Mouse (Mus musculus): Measurements from ENCODE around the gene Gm49673. TPM values are rescaled to one million over a fixed set of nuclear protein-coding genes. Genes with fewer than 3 reads are reported as not detected.
"Not testable (repeated sequence)": the region's sequence is repeated elsewhere in the genome, so short reads cannot be mapped to it uniquely, and the experiment has no call there.

Gene Gm49673
- polyA plus RNA-seq, 1 experiment from 2014 or later = 0.09 TPM

- ATAC-seq (ENCODE audit: insufficient read depth, low FRiP score); H3K36me3 ChIP-seq (ENCODE audit: control insufficient read depth, insufficient read depth, low read length); H3K9ac ChIP-seq (ENCODE audit: low read length); H3K4me1 ChIP-seq (ENCODE audit: control insufficient read depth, insufficient read depth, low read length); H3K9me3 ChIP-seq (replicated peaks; ENCODE audit: control insufficient read depth, low read length); H3K27ac ChIP-seq (ENCODE audit: low read length); H3K27me3 ChIP-seq (ENCODE audit: control insufficient read depth, insufficient read depth, low read length): not testable (repeated sequence)
- peak overlapping the region; percentile 44 for H3K4me2 ChIP-seq (ENCODE audit: low read depth, low read length)
- peak overlapping the region; percentile 52 for H3K4me3 ChIP-seq (replicated peaks; ENCODE audit: low read length)
- whole genome bisulfite sequencing = 17% methylated on average over 2 of the region's 3 CpGs
These were observed 18.9 kb upstream of the Gm49673 start for GRCm38 (mm10) chr17:8166454-8166853.

DNA sequence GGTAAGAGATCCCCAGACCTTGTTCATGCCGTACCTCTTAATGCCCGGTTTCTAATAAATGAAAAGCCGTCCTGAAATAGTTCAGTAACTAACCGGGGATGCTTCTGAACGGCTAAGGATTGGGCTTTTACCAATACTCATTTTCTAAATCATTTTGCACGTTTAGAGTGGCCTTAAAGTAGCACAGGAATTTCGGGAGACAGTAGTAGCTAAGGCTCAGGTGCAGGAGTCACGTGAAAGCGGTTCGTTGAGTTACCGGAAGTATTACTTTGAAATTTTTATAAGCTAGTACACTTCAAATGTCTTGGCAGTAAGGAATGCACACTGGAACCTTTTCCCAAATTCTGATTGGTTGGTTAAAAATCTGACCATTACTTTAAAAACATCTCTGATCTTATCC, 18.4 kb upstream of the Gm49673 start:
- WGBS = 0% methylated on average over 11 of the region's 11 CpGs
- H3K4me2 ChIP-seq (ENCODE audit: low read depth, low read length) = peak overlapping the region; percentile 44
- not testable (repeated sequence) for H3K36me3 ChIP-seq (ENCODE audit: control insufficient read depth, insufficient read depth, low read length); H3K9me3 ChIP-seq (replicated peaks; ENCODE audit: control insufficient read depth, low read length); ATAC-seq (ENCODE audit: insufficient read depth, low FRiP score); H3K27ac ChIP-seq (ENCODE audit: low read length); H3K27me3 ChIP-seq (ENCODE audit: control insufficient read depth, insufficient read depth, low read length); H3K4me1 ChIP-seq (ENCODE audit: control insufficient read depth, insufficient read depth, low read length)
- H3K4me3 ChIP-seq (replicated peaks; ENCODE audit: low read length) = peak overlapping the region; percentile 52
- H3K9ac ChIP-seq (ENCODE audit: low read length) = peak overlapping the region; percentile 64

GRCm38 (mm10) chr17:8165608-8165945, 18.0 kb upstream of the Gm49673 start:
- H3K27ac ChIP-seq (ENCODE audit: low read length); H3K9me3 ChIP-seq (replicated peaks; ENCODE audit: control insufficient read depth, low read length); H3K36me3 ChIP-seq (ENCODE audit: control insufficient read depth, insufficient read depth, low read length); H3K27me3 ChIP-seq (ENCODE audit: control insufficient read depth, insufficient read depth, low read length); ATAC-seq (ENCODE audit: insufficient read depth, low FRiP score); H3K4me1 ChIP-seq (ENCODE audit: control insufficient read depth, insufficient read depth, low read length): not testable (repeated sequence)
- WGBS = 0% methylated on average over 35 of the region's 42 CpGs
- Histone ChIP-seq H3K9ac (ENCODE audit: low read length) (peak overlapping the region; percentile 64), H3K4me3 (replicated peaks; ENCODE audit: low read length) (peak overlapping the region; percentile 52), H3K4me2 (ENCODE audit: low read depth, low read length) (peak overlapping the region; percentile 44; the same call in 1 of the 2 replicates)

DNA sequence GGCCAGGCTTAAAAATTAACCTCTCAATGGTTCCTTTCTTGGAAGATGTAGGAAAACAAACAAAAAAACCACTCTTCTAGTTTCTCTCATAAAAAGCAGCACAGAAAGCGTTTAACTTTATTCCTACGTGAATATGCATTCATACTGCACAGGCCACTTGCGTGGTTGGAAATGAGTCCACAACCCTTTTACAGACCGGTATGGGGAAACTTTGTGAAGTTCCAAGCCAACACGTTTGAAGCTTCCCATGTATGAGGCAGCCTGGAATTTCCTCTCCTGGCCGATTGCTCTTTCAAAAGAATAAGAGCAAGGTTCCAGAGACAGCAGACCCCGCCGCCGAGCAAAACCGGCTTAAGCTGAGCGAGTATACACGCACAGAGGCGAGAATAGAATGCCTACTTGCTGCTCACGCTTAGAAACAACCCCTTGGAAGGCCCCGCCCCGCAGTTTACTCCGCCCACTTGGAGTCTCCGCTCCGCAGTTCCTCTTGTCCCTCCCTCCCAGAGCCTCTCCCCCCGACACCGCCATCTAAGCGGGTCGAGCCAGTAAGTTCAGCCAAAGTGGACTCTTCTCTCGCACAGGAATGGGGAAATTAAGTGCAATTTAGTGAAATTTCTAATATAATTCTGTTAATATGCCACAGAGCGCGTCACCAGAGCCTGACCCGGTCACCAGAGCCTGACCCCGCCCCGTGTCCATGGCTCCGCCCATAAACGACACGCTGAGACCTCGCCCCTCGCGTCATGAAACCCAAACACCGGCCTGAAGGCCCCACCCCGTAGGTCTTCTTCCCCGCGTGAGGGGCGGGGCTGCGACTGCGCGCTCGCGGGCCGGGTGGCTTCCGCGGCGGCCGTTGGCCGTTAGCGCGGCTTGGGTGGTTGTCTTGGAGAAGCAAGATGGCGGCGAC, 17.4 kb upstream of the Gm49673 start, which contains the start of gene Fgfr1op:
Fgfr1op (plus strand) TSS at position 801 of the 907 bp plus-strand sequence.
- under 1% methylated on average over 11 of the region's 55 CpGs for WGBS
- peak; percentile 98 for ATAC-seq (ENCODE audit: insufficient read depth, low FRiP score)
- not testable (repeated sequence) for H3K27me3 ChIP-seq (ENCODE audit: control insufficient read depth, insufficient read depth, low read length); H3K36me3 ChIP-seq (ENCODE audit: control insufficient read depth, insufficient read depth, low read length); H3K27ac ChIP-seq (ENCODE audit: low read length); H3K9me3 ChIP-seq (replicated peaks; ENCODE audit: control insufficient read depth, low read length); H3K4me1 ChIP-seq (ENCODE audit: control insufficient read depth, insufficient read depth, low read length)
- peak within 1 kb of the TSS; percentile 44 for H3K4me2 ChIP-seq (ENCODE audit: low read depth, low read length)
- H3K9ac ChIP-seq (ENCODE audit: low read length) = peak within 1 kb of the TSS; percentile 64
- H3K4me3 ChIP-seq (replicated peaks; ENCODE audit: low read length) = peak within 1 kb of the TSS; percentile 52

GRCm38 (mm10) chr17:8160969-8161368, 13.4 kb upstream of the Gm49673 start:
- not testable (repeated sequence) for ATAC-seq (ENCODE audit: insufficient read depth, low FRiP score); H3K9ac ChIP-seq (ENCODE audit: low read length); H3K36me3 ChIP-seq (ENCODE audit: control insufficient read depth, insufficient read depth, low read length); H3K27me3 ChIP-seq (ENCODE audit: control insufficient read depth, insufficient read depth, low read length); H3K4me3 ChIP-seq (replicated peaks; ENCODE audit: low read length); H3K4me2 ChIP-seq (ENCODE audit: low read depth, low read length); H3K4me1 ChIP-seq (ENCODE audit: control insufficient read depth, insufficient read depth, low read length); H3K9me3 ChIP-seq (replicated peaks; ENCODE audit: control insufficient read depth, low read length); H3K27ac ChIP-seq (ENCODE audit: low read length)
- 41% methylated on average over 2 of the region's 3 CpGs for WGBS

GRCm38 (mm10) chr17:8158627-8159026, 11.0 kb upstream of the Gm49673 start:
- not testable (repeated sequence) for H3K27ac ChIP-seq (ENCODE audit: low read length); H3K9ac ChIP-seq (ENCODE audit: low read length); H3K9me3 ChIP-seq (replicated peaks; ENCODE audit: control insufficient read depth, low read length); H3K4me1 ChIP-seq (ENCODE audit: control insufficient read depth, insufficient read depth, low read length); H3K4me3 ChIP-seq (replicated peaks; ENCODE audit: low read length); H3K27me3 ChIP-seq (ENCODE audit: control insufficient read depth, insufficient read depth, low read length); ATAC-seq (ENCODE audit: insufficient read depth, low FRiP score); H3K36me3 ChIP-seq (ENCODE audit: control insufficient read depth, insufficient read depth, low read length); H3K4me2 ChIP-seq (ENCODE audit: low read depth, low read length)
- WGBS = no CpG with 5 or more reads among the region's 1 CpGs

- not testable (repeated sequence) for H3K4me1 ChIP-seq (ENCODE audit: control insufficient read depth, insufficient read depth, low read length); H3K9ac ChIP-seq (ENCODE audit: low read length); H3K36me3 ChIP-seq (ENCODE audit: control insufficient read depth, insufficient read depth, low read length); H3K27me3 ChIP-seq (ENCODE audit: control insufficient read depth, insufficient read depth, low read length); ATAC-seq (ENCODE audit: insufficient read depth, low FRiP score); H3K9me3 ChIP-seq (replicated peaks; ENCODE audit: control insufficient read depth, low read length); H3K27ac ChIP-seq (ENCODE audit: low read length); H3K4me3 ChIP-seq (replicated peaks; ENCODE audit: low read length); H3K4me2 ChIP-seq (ENCODE audit: low read depth, low read length)
- WGBS = no CpG with 5 or more reads among the region's 8 CpGs
These were observed 8.4 kb upstream of the Gm49673 start for GRCm38 (mm10) chr17:8155982-8156381.

- not testable (repeated sequence) for H3K36me3 ChIP-seq (ENCODE audit: control insufficient read depth, insufficient read depth, low read length); H3K4me2 ChIP-seq (ENCODE audit: low read depth, low read length); H3K9me3 ChIP-seq (replicated peaks; ENCODE audit: control insufficient read depth, low read length); H3K4me3 ChIP-seq (replicated peaks; ENCODE audit: low read length); H3K27me3 ChIP-seq (ENCODE audit: control insufficient read depth, insufficient read depth, low read length); H3K27ac ChIP-seq (ENCODE audit: low read length); H3K9ac ChIP-seq (ENCODE audit: low read length); ATAC-seq (ENCODE audit: insufficient read depth, low FRiP score); H3K4me1 ChIP-seq (ENCODE audit: control insufficient read depth, insufficient read depth, low read length)
- 85% methylated on average over 7 of the region's 7 CpGs for WGBS
These were observed 7.4 kb upstream of the Gm49673 start for GRCm38 (mm10) chr17:8155010-8155409.

DNA sequence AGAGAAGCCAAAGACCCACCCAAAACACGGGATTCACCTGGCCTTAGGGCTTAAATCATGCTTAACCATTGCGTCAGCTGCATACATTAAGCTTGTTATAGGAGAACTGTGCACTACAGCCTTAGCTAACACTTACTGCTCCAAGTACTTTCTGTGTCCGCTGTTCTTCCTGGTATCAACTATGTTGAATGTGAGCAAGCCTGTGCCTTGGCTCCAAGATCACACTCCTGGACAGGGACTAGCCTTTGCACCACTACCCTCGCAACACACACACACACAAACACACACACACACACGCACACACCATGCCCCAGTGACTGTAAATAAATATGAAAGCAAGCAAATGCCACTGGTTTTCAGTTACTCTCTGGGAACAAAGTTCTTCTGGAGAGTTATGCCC, 657 bp downstream of the Gm49673 start:
- not testable (repeated sequence) for H3K4me1 ChIP-seq (ENCODE audit: control insufficient read depth, insufficient read depth, low read length); ATAC-seq (ENCODE audit: insufficient read depth, low FRiP score); H3K9ac ChIP-seq (ENCODE audit: low read length); H3K36me3 ChIP-seq (ENCODE audit: control insufficient read depth, insufficient read depth, low read length); H3K27me3 ChIP-seq (ENCODE audit: control insufficient read depth, insufficient read depth, low read length); H3K9me3 ChIP-seq (replicated peaks; ENCODE audit: control insufficient read depth, low read length); H3K27ac ChIP-seq (ENCODE audit: low read length)
- WGBS = 20% methylated on average over 5 of the region's 5 CpGs
- peak overlapping the region; percentile 57 for H3K4me3 ChIP-seq (replicated peaks; ENCODE audit: low read length)
- peak overlapping the region; percentile 45 for H3K4me2 ChIP-seq (ENCODE audit: low read depth, low read length)
